Mouse (Mus musculus) hindbrain, postnatal 0 days (tissue): ENCODE measurements at regions not wholly inside any gene's neighbourhood (a gene's known extent, or its start where the extent isn't known, plus 50 kb on each side); places are given as distances from the start of the nearest gene placed in this dataset.

ENCODE experiments used
- ATAC-seq: fragments of 200-750 bp; cut with Nextera tagmentation; 2 replicates; pipeline ENCODE4 v1.8.0; 2017; ENCODE audit warnings: mild to moderate bottlenecking, moderate TSS enrichment, moderate library complexity
- DNase-seq: peaks from one replicate; pipeline ENCODE4 v3.0.0-alpha.2; 2015; ENCODE audit warnings: low spot score
- H3K27ac ChIP-seq: fragments of 300-500 bp; sonication (generic); 2 replicates; pipeline ENCODE4 v1.5.1; 2014; ENCODE audit warnings: mild to moderate bottlenecking
- H3K27me3 ChIP-seq: fragments of 300-500 bp; sonication (generic); 2 replicates; pipeline ENCODE4 v1.6.1; 2014; ENCODE audit warnings: low read length, mixed read lengths; ENCODE audit not compliant: insufficient read depth
- H3K36me3 ChIP-seq: fragments of 300-500 bp; sonication (generic); 2 replicates; pipeline ENCODE4 v1.6.1; 2014; ENCODE audit warnings: low read length, mixed read lengths; ENCODE audit not compliant: insufficient read depth
- H3K4me1 ChIP-seq: fragments of 300-500 bp; sonication (generic); 2 replicates; pipeline ENCODE4 v1.6.1; 2014; ENCODE audit warnings: antibody characterized with exemption, low read length, mixed read lengths; ENCODE audit not compliant: insufficient read depth
- H3K4me2 ChIP-seq: fragments of 300-500 bp; sonication (generic); 2 replicates; pipeline ENCODE4 v1.6.1; 2014; ENCODE audit warnings: low read depth, mild to moderate bottlenecking, low read length, moderate library complexity, mixed read lengths
- H3K4me3 ChIP-seq: fragments of 300-500 bp; sonication (generic); 2 replicates; pipeline ENCODE4 v1.5.1; 2014; ENCODE audit warnings: low read length
- H3K9ac ChIP-seq: fragments of 300-500 bp; sonication (generic); replicated peaks from 2 replicates; pipeline ENCODE4 v1.6.1; 2014; ENCODE audit warnings: mild to moderate bottlenecking, low read length, moderate library complexity, mixed read lengths
- H3K9me3 ChIP-seq: fragments of 300-500 bp; sonication (generic); 2 replicates; pipeline ENCODE4 v1.6.1; 2016; ENCODE audit warnings: low read length, mixed read lengths
- CTCF ChIP-seq: IDR thresholded peaks from 2 replicates; pipeline ENCODE4 v1.5.1; 2016; ENCODE audit warnings: antibody characterized with exemption, control low read depth, low read depth
- whole genome bisulfite sequencing: fragments of 180-500 bp; shearing (Covaris S2); extraction: QIAGEN DNeasy Blood & Tissue Kit; methylation state at CpG from one replicate; pipeline ENCODE4 v1.1.7; 2014; 5-methylcytosine and 5-hydroxymethylcytosine counted together

- H3K36me3 ChIP-seq, result no peaks in the 10 kb centered on the region
- TF ChIP-seq CTCF, result no peak
- no peak for ATAC-seq
Measured at GRCm38 (mm10) chr8:76514132-76514531, 385.1 kb upstream of the Nr3c2 start.

GRCm38 (mm10) chr8:76538806-76539480 lies 360.3 kb upstream of the Nr3c2 start:
- no peak overlapping the region for H3K4me3 ChIP-seq
- ATAC-seq (no peak), DNase-seq (no peak)
- H3K36me3 ChIP-seq, result no peaks in the 10 kb centered on the region
- no peak for TF ChIP-seq CTCF
- WGBS, result 86% methylated on average over 3 of the region's 3 CpGs
- H3K27ac ChIP-seq, result no peak overlapping the region
- H3K4me2 ChIP-seq, result no peak overlapping the region
- H3K9ac ChIP-seq, result no peak overlapping the region
- no peaks in the 10 kb centered on the region for H3K9me3 ChIP-seq
- H3K27me3 ChIP-seq, result no peaks in the 10 kb centered on the region
- H3K4me1 ChIP-seq, result no peaks in the 10 kb centered on the region

More at GRCm38 (mm10) chr8:76514132-76514531, 385.1 kb upstream of the Nr3c2 start:
- Histone ChIP-seq H3K27me3 (no peaks in the 10 kb centered on the region), H3K4me3 (no peak overlapping the region), H3K4me2 (no peak overlapping the region), H3K9ac (no peak overlapping the region), H3K4me1 (no peaks in the 10 kb centered on the region), H3K9me3 (no peaks in the 10 kb centered on the region), H3K27ac (no peak overlapping the region)
- 82% methylated on average over 1 of the region's 1 CpGs for WGBS
- DNase-seq, result no peak

- Histone ChIP-seq H3K4me1 (no peaks in the 10 kb centered on the region), H3K9ac (no peak overlapping the region), H3K27me3 (no peaks in the 10 kb centered on the region), H3K4me3 (no peak overlapping the region), H3K36me3 (no peaks in the 10 kb centered on the region), H3K9me3 (no peaks in the 10 kb centered on the region), H3K27ac (no peak overlapping the region), H3K4me2 (no peak overlapping the region)
- WGBS, result 89% methylated on average over 4 of the region's 4 CpGs
- no peak for DNase-seq
- no peak for ATAC-seq
- TF ChIP-seq CTCF, result no peak
Measured at GRCm38 (mm10) chr8:76539638-76540037, 359.6 kb upstream of the Nr3c2 start.

DNA sequence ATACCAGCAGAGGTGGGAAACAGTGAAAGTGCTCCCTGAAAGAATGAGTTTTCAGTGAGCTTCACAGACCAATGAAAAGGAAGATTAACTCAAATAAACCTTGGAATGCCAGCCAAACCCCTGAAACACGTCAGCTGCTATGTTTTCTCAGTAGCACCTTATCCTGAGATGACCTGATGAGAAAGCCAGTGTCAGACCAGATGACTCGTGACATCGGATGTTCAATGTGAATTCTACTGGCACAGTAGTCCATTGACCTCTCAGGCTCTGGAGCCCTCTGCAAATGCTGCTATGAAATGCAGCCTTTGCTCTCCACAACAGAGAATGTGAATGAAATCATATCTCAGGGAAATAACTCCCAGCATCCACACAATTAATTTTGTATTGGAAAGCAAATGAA lies 358.6 kb upstream of the Nr3c2 start:
- 74% methylated on average over 3 of the region's 3 CpGs for WGBS
- Histone ChIP-seq H3K4me3 (no peak overlapping the region), H3K4me1 (no peaks in the 10 kb centered on the region), H3K36me3 (no peaks in the 10 kb centered on the region), H3K27ac (no peak overlapping the region), H3K9ac (no peak overlapping the region), H3K9me3 (no peaks in the 10 kb centered on the region), H3K4me2 (no peak overlapping the region), H3K27me3 (no peaks in the 10 kb centered on the region)
- DNase-seq (no peak), ATAC-seq (no peak)
- TF ChIP-seq CTCF, result no peak

DNA sequence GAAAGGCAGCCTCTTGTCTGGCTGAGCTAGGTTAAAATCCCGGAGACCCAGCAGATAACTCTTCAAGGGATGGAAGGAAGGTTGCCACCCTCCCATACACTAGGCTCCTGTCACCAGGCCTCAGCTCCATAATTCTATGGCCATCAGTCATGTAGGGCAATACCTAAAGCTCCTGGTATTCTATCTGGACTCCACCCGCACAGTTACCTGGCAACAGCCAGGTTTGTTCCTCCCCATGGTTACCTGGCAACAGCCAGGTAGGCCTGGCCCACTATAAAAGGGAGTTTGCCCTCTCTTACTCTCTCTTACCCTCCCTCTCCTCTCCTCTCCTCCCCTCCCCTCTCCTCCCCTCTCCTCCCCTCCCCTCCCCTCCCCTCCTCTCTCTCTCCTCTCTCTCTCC lies 347.6 kb upstream of the Nr3c2 start:
- Histone ChIP-seq H3K4me3 (no peak overlapping the region), H3K9ac (no peak overlapping the region), H3K27me3 (no peaks in the 10 kb centered on the region), H3K36me3 (no peaks in the 10 kb centered on the region), H3K4me2 (no peak overlapping the region), H3K27ac (no peak overlapping the region), H3K9me3 (no peaks in the 10 kb centered on the region), H3K4me1 (no peaks in the 10 kb centered on the region)
- TF ChIP-seq CTCF, result no peak
- 90% methylated on average over 2 of the region's 2 CpGs for WGBS
- no peak for ATAC-seq
- no peak for DNase-seq

GRCm38 (mm10) chr8:76601566-76601965 lies 297.7 kb upstream of the Nr3c2 start:
- Histone ChIP-seq H3K4me3 (no peak overlapping the region), H3K4me2 (no peak overlapping the region), H3K27me3 (no peaks in the 10 kb centered on the region), H3K9me3 (no peaks in the 10 kb centered on the region), H3K27ac (no peak overlapping the region), H3K9ac (no peak overlapping the region), H3K4me1 (no peaks in the 10 kb centered on the region), H3K36me3 (no peaks in the 10 kb centered on the region)
- ATAC-seq (no peak), DNase-seq (no peak)
- WGBS, result 77% methylated on average over 1 of the region's 1 CpGs
- no peak for TF ChIP-seq CTCF

DNA sequence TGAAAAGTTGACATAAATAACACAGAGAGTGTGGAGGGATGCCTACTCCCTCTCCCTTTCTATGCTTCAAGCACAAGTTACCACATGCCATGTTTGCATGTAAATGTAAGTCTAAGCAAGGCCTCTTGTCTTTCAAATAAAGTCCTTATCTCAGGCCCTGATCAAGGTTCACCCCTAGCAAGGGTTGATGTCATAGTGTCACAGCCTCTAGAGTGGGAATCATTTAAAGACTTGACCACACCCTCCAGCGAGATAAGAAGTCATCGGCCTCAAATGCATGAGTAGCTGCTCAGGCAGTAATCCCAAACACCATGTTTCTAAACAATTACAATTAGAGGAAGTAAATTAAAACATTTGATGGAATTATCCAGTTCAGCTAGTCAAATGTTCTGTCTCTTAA lies 280.5 kb upstream of the Nr3c2 start:
- DNase-seq (no peak), ATAC-seq (no peak)
- H3K36me3 ChIP-seq, result no peaks in the 10 kb centered on the region
- 82% methylated on average over 2 of the region's 2 CpGs for WGBS
- H3K9me3 ChIP-seq, result no peaks in the 10 kb centered on the region
- no peak for TF ChIP-seq CTCF
- H3K27me3 ChIP-seq, result no peaks in the 10 kb centered on the region
- no peak overlapping the region for H3K4me2 ChIP-seq
- H3K27ac ChIP-seq, result no peak overlapping the region
- H3K4me1 ChIP-seq, result no peaks in the 10 kb centered on the region
- no peak overlapping the region for H3K9ac ChIP-seq
- no peak overlapping the region for H3K4me3 ChIP-seq
